Mouse (Mus musculus) hindbrain, embryonic 11.5 days (tissue): Measurements from ENCODE around the gene Proser3. TPM values are rescaled to one million over a fixed set of nuclear protein-coding genes. Genes with fewer than 3 reads are reported as not detected.
"Not testable (repeated sequence)": the region's sequence is repeated elsewhere in the genome, so short reads cannot be mapped to it uniquely, and the experiment has no call there.

Source experiments
- ATAC-seq: fragments of 200-750 bp; cut with Nextera tagmentation; 2 replicates; pipeline ENCODE4 v1.8.0; 2017; ENCODE audit warnings: mild to moderate bottlenecking, moderate TSS enrichment, moderate library complexity; ENCODE audit not compliant: low FRiP score
- DNase-seq: peaks from one replicate; pipeline ENCODE4 v3.0.0-alpha.2; 2015; ENCODE audit warnings: low spot score
- H3K27ac ChIP-seq: fragments of 300-500 bp; sonication (generic); 2 replicates; pipeline ENCODE4 v1.5.1; 2014; ENCODE audit warnings: mild to moderate bottlenecking, low read depth, low read length
- H3K27me3 ChIP-seq: fragments of 300-500 bp; sonication (generic); 2 replicates; pipeline ENCODE4 v1.6.1; 2014; ENCODE audit warnings: mild to moderate bottlenecking, low read length, moderate library complexity, mixed read lengths; ENCODE audit not compliant: control insufficient read depth, insufficient read depth
- H3K36me3 ChIP-seq: fragments of 300-500 bp; sonication (generic); 2 replicates; pipeline ENCODE4 v1.6.1; 2014; ENCODE audit warnings: mild to moderate bottlenecking, low read length, moderate library complexity, mixed read lengths; ENCODE audit not compliant: control insufficient read depth, insufficient read depth
- H3K4me1 ChIP-seq: fragments of 300-500 bp; sonication (generic); replicated peaks from 2 replicates; pipeline ENCODE4 v1.6.1; 2014; ENCODE audit warnings: low read length, mixed read lengths; ENCODE audit not compliant: control insufficient read depth, insufficient read depth
- H3K4me2 ChIP-seq: fragments of 300-500 bp; sonication (generic); replicated peaks from 2 replicates; pipeline ENCODE4 v1.6.1; 2014; ENCODE audit warnings: mild to moderate bottlenecking, low read depth, low read length
- H3K4me3 ChIP-seq: fragments of 300-500 bp; sonication (generic); 2 replicates; pipeline ENCODE4 v1.5.1; 2014; ENCODE audit warnings: low read depth, low read length
- H3K9ac ChIP-seq: fragments of 300-500 bp; sonication (generic); 2 replicates; pipeline ENCODE4 v1.6.1; 2014; ENCODE audit warnings: low read depth, low read length
- H3K9me3 ChIP-seq: fragments of 300-500 bp; sonication (generic); 2 replicates; pipeline ENCODE4 v1.6.1; 2016; ENCODE audit warnings: low read length; ENCODE audit not compliant: control insufficient read depth
- WGBS: fragments of 180-500 bp; shearing (Covaris S2); extraction: QIAGEN DNeasy Blood & Tissue Kit; methylation state at CpG from one replicate; pipeline ENCODE4 v1.1.7; 2014; 5-methylcytosine and 5-hydroxymethylcytosine counted together
- polyA plus RNA-seq: library from polyadenylated mRNA; unstranded; fragments of >200 nt; fragmentation: Nextera tagmentation; extraction: Ambion mirVana; gene quantifications from 2 replicates; pipeline ENCODE4 v1.2.1, GENCODE M21; 2014

The Proser3 gene
- polyA plus RNA-seq, 1 experiment from 2014 or later = 18.4 TPM

DNA sequence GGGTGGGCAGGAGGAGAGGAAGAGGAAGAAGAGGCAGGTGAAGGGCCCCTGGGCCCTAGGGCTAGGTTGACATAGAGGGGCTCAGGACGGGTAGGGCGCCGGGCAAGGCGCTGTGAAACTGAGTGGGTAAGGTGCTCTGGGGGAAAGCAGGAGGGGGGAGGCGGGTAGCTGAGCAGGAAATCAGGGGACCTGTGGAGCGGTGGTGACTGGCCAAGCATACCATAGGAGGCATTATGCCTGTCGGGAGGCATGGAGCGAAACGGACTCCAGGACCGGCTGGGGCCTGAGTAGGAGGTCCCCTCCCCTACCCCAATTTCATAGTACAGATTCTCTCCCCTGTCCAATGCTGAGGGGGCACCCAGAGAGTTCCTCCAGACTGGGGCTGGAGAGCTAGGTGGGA lies 29.2 kb downstream of the Proser3 start:
- 78% methylated on average over 10 of the region's 10 CpGs for WGBS
- 0 out of 2 replicates have a peak, but pooled peaks cover 5% of the 10 kb centered on the region for H3K4me1 ChIP-seq
- H3K36me3 ChIP-seq = peaks cover 13% of the 10 kb centered on the region
- H3K4me3 ChIP-seq = no peak overlapping the region
- ATAC-seq (no peak), DNase-seq (no peak)
- H3K9me3 ChIP-seq = no peaks in the 10 kb centered on the region
- H3K9ac ChIP-seq = no peak overlapping the region
- H3K27me3 ChIP-seq = 0 out of 2 replicates have a peak, but pooled peaks cover 2% of the 10 kb centered on the region
- H3K4me2 ChIP-seq = no peak overlapping the region
- no peak overlapping the region for H3K27ac ChIP-seq

DNA sequence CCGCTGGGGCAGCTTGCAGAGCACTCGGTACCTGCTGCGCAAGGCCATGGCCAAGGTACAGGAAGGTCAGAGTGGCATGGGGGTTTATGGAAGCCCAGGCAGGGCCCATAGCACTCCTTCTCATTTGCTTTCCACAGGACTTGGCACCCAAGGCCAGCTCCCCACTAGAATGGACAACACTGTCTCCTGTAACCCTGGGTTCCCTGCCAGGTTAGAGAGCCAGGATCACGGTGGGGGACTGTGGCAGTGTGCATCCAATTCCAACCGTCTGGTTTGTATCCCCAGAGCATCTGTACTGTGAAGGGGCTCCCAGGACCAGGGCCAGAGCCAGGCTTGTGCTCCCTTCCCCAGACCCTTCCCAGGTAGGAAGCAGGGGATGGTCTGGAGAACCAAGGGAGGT lies 31.2 kb downstream of the Proser3 start:
- H3K27ac ChIP-seq = no peak overlapping the region
- no peak overlapping the region for H3K4me3 ChIP-seq
- DNase-seq (no peak), ATAC-seq (no peak)
- H3K4me2 ChIP-seq = no peak overlapping the region
- H3K4me1 ChIP-seq = 0 out of 2 replicates have a peak, but pooled peaks cover 2% of the 10 kb centered on the region
- H3K36me3 ChIP-seq = peaks cover 8% of the 10 kb centered on the region; the same call in 1 of the 2 replicates
- 76% methylated on average over 5 of the region's 5 CpGs for WGBS
- H3K27me3 ChIP-seq = 0 out of 2 replicates have a peak, but pooled peaks cover 2% of the 10 kb centered on the region
- H3K9ac ChIP-seq = no peak overlapping the region
- H3K9me3 ChIP-seq = no peaks in the 10 kb centered on the region

- H3K9ac ChIP-seq = no peak overlapping the region
- ATAC-seq = peak; percentile 26; the same call in 1 of the 2 replicates
- H3K4me3 ChIP-seq = no peak overlapping the region
- H3K4me2 ChIP-seq = no peak overlapping the region
- peaks cover 8% of the 10 kb centered on the region; the same call in 1 of the 2 replicates for H3K36me3 ChIP-seq
- 0 out of 2 replicates have a peak, but pooled peaks cover 2% of the 10 kb centered on the region for H3K27me3 ChIP-seq
- WGBS = 57% methylated on average over 4 of the region's 4 CpGs
- DNase-seq = no peak
- H3K27ac ChIP-seq = no peak overlapping the region
- no peaks in the 10 kb centered on the region for H3K9me3 ChIP-seq
- H3K4me1 ChIP-seq = 0 out of 2 replicates have a peak, but pooled peaks cover 2% of the 10 kb centered on the region
Measured at GRCm38 (mm10) chr7:30520396-30520795, 31.7 kb downstream of the Proser3 start.

- Histone ChIP-seq H3K4me1 (0 out of 2 replicates have a peak, but pooled peaks cover 2% of the 10 kb centered on the region), H3K4me2 (no peak overlapping the region), H3K9me3 (no peaks in the 10 kb centered on the region), H3K27me3 (no peaks in the 10 kb centered on the region), H3K4me3 (no peak overlapping the region), H3K36me3 (peaks cover 4% of the 10 kb centered on the region; the same call in 1 of the 2 replicates), H3K27ac (no peak overlapping the region), H3K9ac (no peak overlapping the region)
- no peak for ATAC-seq
- 49% methylated on average over 8 of the region's 8 CpGs for WGBS
- no peak for DNase-seq
Measured at GRCm38 (mm10) chr7:30518325-30518724, 33.8 kb downstream of the Proser3 start.

GRCm38 (mm10) chr7:30515003-30515760 lies 36.9 kb downstream of the Proser3 start:
- H3K9ac ChIP-seq = no peak overlapping the region
- H3K27me3 ChIP-seq = no peaks in the 10 kb centered on the region
- H3K4me2 ChIP-seq = no peak overlapping the region
- H3K9me3 ChIP-seq = no peaks in the 10 kb centered on the region
- no peak for ATAC-seq
- H3K27ac ChIP-seq = no peak overlapping the region
- DNase-seq = no peak
- H3K4me1 ChIP-seq = no peaks in the 10 kb centered on the region
- H3K4me3 ChIP-seq = no peak overlapping the region
- H3K36me3 ChIP-seq = no peaks in the 10 kb centered on the region
- WGBS = 58% methylated on average over 24 of the region's 24 CpGs

GRCm38 (mm10) chr7:30508061-30508460 lies 44.0 kb downstream of the Proser3 start:
- H3K36me3 ChIP-seq = no peaks in the 10 kb centered on the region
- H3K9me3 ChIP-seq = no peaks in the 10 kb centered on the region
- H3K4me1 ChIP-seq = no peaks in the 10 kb centered on the region
- H3K4me3 ChIP-seq = no peak overlapping the region
- 73% methylated on average over 4 of the region's 4 CpGs for WGBS
- no peak overlapping the region for H3K9ac ChIP-seq
- no peaks in the 10 kb centered on the region for H3K27me3 ChIP-seq
- no peak for DNase-seq
- H3K27ac ChIP-seq = no peak overlapping the region
- ATAC-seq = no peak
- H3K4me2 ChIP-seq = no peak overlapping the region

- H3K9me3 ChIP-seq, H3K27me3 ChIP-seq, H3K9ac ChIP-seq, H3K4me2 ChIP-seq, H3K4me1 ChIP-seq, H3K36me3 ChIP-seq, DNase-seq, ATAC-seq, H3K4me3 ChIP-seq, H3K27ac ChIP-seq: not testable (repeated sequence)
- 77% methylated on average over 5 of the region's 5 CpGs for WGBS
Measured at GRCm38 (mm10) chr7:30501159-30501558, 50.9 kb downstream of the Proser3 start.

DNA sequence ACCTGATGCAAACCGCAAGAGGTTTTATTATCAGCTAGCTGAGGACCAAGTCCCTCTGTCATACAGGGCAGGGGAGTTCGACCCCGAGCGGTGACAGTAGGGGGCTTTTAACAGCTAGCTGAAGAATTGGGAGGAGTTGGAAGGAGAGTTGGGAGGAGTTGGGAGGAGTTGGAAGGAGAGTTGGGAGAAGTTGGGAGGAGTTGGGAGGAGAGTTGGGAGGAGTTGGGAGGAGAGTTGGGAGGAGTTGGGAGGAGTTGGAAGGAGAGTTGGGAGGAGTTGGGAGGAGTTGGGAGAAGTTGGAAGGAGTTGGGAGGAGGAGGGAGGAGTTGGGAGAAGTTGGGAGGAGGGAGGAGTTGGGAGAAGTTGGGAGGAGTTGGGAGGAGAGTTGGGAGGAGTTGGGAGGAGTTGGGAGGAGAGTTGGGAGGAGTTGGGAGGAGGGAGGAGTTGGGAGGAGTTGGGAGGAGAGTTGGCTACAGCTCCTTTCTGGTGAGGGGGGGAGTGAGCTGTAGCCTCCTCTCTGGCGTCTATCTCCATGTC lies 56.5 kb downstream of the Proser3 start:
- WGBS = 63% methylated on average over 5 of the region's 5 CpGs

More for the DNA sequence above, 56.5 kb downstream of the Proser3 start:
- not testable (repeated sequence) for H3K4me2 ChIP-seq, H3K36me3 ChIP-seq, ATAC-seq, H3K9me3 ChIP-seq, H3K4me3 ChIP-seq, DNase-seq, H3K9ac ChIP-seq, H3K27me3 ChIP-seq, H3K27ac ChIP-seq, H3K4me1 ChIP-seq
